Mouse (Mus musculus): ENCODE measurements around the gene Rptor.

Gene Rptor

DNA sequence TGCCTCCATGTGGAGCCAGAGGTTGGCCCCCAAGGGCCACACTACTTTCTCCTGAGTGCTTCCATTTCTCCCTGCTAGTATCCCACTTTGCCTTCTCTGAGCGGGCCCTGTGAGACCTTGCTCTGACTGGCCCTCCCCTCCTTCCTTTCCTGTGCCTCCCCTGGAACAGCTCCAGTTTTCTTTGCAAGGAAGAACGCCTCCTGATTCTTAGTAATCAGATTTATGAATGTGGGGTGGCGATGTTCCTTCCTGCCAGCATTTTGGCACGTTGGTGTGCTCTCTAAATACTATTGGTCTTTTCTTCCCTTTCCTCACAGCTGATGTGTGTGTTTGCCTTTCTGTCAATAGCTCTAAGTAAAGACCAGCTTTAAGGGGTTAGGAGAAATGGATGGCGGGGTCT is 82.8 kb downstream of the Rptor start:
- intact Hi-C loops (cut with DNase I): no loop called here

DNA sequence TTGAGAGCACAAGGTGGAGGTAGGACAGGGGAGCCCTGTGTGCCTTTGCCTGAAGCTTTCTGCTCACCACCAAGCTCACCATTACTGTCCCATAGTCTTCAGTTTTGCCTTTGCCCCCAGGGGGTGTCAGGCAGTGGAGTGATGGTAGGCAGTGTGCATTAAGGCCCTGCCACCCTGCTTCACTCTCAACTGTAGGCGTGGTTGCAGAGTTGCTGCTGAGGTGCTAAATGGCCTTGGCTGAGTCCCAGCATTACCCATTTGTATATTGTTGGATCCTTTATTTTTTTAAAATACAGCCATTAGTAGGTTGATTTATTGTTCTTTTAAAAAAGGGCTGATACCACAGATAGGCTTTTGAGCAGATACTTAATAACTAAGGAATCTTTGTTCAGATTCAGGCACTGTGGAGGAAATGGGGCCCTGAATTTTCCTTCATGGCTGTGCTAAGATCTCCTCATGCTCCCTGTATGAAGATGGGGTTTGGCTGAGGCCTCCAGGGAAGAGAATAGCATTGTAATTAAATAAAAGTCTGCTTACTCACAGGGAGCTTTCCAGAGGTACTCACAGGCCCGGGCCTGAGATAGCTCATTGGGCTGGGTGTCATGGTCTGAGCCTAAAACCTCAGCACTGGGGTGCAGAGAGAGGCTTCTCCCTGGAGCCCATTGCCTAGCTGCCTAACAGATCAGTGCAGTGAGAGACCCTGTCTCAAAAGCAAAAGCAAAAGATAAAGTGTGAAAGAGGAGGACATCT is 83.4 kb downstream of the Rptor start:
- intact Hi-C loops (cut with DNase I): no loop called here

DNA sequence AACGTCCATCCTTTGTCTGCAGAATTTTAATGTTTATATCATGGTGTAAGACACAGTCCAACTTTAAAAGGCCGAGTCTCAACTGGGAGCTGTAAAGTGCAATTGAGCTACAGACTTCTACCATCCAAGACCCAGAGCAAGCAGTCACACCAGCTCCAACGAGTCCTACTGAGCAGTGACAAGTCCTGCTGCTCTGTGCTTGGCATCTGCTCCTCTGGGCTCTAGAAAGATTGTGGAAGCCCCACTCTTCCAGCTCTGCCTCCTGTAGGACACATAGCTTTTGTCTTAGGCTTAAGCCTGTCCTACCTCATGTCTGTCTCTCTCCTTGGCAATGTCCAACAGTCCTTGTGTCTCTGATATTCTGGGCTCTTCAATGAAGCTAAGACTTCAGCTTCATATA is 84.6 kb downstream of the Rptor start:
- intact Hi-C loops (cut with DNase I): no loop called here

DNA sequence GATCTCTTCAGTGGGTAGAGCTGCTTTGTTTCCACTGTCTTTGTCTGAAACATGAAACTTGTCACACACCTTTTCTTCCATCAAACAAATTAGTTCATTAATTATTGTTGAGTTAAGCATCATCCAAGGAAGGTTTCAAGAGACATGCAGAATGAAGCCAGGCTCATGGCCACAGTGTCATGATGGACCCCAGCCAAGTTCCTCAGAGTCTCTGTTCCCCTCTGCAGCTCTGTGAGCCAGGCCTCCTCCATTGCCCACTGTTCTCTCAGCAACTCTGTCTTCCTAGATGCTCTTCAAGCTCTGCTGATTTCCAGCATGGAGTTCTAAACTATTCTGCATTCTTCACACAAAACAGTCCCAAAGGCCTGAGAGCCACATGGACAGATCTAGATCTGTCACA is 85.3 kb downstream of the Rptor start:
- intact Hi-C loops (cut with DNase I): no loop called here

DNA sequence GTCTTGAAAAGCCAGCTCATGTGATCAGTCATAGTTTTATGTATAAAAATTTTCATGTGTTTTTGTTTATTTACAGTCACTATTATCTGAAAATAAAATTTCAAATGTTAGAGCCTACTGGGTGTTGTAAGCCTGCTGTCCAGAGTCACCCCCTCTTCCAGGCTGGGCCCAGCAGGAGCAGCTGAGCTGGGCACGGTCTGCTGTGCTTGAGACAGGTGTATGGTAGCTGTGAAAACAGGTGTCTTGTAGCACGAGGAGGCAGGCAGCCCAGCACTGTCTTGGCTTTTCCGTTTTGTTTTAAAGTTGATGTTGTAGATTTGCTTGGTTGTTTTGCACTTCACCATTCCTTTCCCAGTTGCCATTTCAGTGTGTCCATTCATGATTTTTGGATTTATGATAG is 87.2 kb downstream of the Rptor start:
- intact Hi-C loops (cut with DNase I): no loop called here

DNA sequence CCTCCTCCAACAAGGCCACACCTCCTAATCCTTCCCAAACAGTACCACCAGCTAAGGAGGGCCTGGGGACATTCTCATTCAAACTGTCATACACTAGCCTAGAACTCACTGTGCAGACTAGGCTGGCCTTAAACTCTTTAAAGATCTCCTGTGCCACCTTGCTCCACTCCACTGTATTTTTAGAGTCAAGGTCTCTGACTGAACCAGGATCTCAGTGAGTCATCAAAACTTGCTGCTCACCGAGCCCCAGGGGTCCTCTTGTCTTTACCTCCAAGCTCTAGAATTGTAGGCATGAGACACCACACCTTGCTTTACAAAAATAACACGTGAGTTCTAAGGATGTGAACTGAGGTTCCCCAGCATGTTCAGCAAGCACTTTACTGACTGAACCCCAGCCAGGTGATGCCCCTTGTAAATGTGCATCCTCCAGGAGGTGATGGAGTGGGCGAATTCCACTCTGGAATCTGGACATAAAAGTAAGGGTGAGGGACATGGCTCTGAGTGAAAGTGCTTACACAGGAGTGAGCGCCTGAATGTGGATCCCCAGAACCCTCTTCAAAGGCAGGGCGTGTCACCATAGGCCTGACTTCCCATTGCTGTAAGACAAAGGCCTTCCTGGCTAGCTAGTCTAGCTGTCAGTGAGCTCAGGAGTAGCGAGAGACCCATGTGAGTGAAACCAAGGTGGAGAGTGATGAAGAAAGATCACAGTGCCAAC is 89.6 kb downstream of the Rptor start:
- intact Hi-C loops (cut with DNase I): no loop called here

DNA sequence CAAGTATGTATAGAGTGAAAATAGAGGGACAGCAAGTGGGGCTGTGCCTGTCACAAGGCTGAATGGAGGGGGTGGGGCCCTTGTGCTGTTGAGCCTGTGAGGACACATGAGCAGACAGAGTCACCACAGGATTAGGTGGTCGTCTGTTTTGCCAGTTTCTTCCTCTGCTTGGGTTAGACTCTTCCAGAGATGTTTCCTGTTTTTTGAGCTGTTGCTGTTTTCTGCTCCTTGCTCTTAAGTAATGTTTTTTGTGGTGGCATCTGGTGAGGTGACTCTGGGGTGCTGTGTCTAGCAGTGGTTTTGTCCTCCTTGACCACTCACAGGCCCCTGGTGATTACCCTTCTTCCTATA is 90.2 kb downstream of the Rptor start:
- intact Hi-C loops (cut with DNase I): no loop called here

GRCm38 (mm10) chr11:119694146-119694860 is 91.6 kb downstream of the Rptor start:
- intact Hi-C loops (cut with DNase I): no loop called here

- intact Hi-C loops (cut with DNase I): no loop called here
Measured at GRCm38 (mm10) chr11:119696401-119696800, 93.7 kb downstream of the Rptor start.

DNA sequence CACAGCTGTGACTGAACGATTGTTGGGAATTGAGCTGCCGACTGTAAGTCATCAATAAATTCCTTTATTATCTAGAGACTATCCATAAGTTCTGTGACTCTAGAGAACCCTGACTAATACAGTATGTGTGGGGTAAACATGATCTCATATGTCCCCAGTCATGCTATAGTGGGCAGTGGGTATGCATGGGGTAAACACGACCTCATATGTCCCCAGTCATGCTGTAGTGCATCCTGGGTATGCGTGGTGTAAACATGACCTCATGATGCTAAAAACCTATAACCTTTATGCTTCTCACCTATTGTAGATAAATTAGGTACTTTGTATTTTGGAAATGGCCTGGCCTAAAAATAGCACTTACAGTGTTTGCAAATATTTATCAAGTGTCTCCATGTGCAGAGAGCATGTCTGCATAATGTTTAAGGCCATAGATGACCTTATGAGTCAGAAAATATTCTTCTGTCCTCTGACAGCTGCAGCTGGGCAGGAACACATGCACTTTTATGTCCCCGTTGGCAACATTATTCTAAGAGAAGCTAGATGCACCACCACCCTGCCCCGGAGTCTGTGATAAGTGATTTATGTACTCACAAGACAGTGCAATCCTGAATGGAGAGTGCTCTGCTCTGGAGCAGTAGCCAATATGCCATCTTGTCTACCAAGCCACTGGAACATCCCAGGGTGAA is 102.8 kb downstream of the Rptor start:
- intact Hi-C loops (cut with DNase I): no loop called here

DNA sequence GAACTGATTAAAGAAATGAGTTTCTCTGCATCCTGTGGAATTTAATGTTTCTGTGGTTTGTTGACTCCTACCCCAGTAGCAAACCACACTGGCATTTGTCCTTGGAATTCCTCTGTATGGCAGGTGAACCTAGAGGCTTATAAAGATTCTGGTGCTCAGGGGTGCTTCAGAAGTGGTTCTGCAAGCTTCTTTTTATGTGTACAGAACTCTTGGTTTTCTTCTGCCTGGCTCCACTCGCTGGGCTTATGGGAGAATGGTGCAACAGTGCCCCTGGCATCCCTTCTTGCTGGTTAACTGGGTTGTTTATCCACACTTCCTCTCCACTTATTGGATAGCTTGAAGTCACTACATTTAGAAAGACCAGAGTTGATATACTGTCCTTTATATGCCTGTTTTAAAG is 104.6 kb downstream of the Rptor start:
- intact Hi-C loops (cut with DNase I): no loop called here

GRCm38 (mm10) chr11:119709239-119709638 is 106.5 kb downstream of the Rptor start:
- intact Hi-C loops (cut with DNase I): no loop called here

DNA sequence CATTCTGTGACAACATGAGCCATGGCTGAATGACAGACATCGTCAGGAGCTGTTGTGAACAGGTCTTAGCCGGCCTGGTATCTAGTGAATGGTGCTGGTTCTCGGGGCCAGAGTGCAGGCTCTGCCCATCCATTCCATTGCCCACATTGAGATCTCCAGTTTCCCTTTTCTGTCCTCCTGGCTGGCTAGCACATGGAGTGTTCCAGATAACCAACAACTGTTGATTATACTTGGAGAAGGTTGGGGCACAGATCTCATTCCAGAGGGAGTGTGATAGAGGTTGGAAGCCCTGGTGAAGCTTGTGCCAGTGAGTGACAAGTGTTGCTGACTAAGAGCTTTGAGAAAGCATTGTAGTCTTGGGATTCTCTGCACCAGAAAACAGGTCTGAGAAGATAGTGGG is 107.6 kb downstream of the Rptor start:
- intact Hi-C loops (cut with DNase I): no loop called here

- intact Hi-C loops (cut with DNase I): no loop called here
Measured at GRCm38 (mm10) chr11:119710822-119711221, 108.1 kb downstream of the Rptor start.

DNA sequence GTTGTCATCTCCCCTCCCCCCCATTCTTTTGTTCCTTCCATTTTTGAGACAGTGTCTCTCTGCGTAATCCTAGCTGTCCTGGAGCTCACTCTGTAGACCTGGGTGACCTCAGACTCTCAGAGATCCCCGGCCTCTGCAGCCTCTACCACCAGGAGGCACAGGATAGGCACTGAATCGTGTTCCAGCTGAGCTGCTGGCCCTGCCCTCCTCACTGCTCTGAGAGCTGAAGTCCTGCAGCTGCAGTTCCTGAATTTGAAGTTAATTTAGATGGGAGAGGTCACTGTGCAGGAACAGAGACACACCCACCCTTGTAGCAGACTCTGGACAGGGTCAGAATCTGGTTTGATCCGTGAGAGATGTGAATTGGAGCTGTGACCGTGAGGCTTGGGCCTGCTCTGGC is 112.7 kb downstream of the Rptor start:
- intact Hi-C loops (cut with DNase I): no loop called here

DNA sequence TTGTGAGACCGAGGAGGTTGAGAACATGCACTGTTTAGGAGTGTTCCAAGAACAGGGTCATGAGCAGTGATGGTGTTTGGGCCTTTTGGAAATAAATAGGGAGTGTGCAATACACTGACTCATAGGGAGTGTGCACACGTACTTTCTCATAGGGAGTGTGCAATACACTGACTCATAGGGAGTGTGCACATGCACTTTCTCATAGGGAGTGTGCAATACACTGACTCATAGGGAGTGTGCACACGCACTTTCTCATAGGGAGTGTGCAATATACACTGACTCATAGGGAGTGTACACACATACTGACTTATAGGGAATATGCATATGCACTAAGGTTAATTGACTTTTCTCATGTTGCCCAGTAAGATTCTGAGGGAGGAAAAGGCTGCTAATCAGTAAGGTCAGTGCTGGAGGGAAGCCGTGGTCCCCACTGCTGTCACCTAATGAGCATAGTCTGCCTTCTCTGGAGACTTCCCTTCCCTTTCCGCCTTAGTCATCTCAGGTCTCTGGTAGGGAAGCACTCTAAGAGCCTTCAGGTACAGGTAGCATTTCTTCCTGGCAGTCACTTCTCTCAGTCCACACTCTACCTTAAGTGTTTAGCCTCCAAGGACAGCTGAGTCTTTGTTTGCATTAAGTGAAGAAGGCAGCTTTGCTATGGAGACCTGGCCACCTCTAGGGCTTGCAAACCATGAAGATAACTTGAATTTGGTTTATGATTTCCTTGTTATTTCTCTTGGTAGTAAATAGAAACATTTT is 113.3 kb downstream of the Rptor start:
- intact Hi-C loops (cut with DNase I): no loop called here

DNA sequence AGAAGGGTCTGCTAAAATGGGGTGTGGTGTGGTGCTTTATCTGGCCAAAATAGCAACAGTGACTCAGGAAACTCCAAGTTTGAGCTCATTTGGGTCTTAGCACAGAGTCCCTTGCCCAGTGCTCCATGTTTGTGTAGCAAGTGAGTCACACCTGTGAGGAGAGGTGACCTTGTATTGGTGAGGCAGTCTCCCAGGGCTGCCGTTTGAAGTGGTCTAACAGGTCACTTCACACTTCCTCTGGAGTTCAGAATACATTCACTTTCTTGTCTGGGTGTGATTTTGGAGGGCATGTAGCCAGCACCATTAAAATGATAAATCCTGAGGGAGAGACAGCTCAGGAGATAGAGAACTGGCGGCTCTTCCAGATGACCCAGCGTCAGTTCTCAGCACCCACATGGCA is 115.4 kb downstream of the Rptor start:
- intact Hi-C loops (cut with DNase I): no loop called here

GRCm38 (mm10) chr11:119720101-119721048 is 117.7 kb downstream of the Rptor start:
- intact Hi-C loops (cut with DNase I): loop anchor here (10.0 kb wide), 1 partner anchor 216 kb away; no protein-coding TSS in a partner anchor

- intact Hi-C loops (cut with DNase I): loop anchor here (10.0 kb wide), 1 partner anchor 220 kb away; no protein-coding TSS in a partner anchor
Measured at GRCm38 (mm10) chr11:119724709-119725108, 122.0 kb downstream of the Rptor start.

DNA sequence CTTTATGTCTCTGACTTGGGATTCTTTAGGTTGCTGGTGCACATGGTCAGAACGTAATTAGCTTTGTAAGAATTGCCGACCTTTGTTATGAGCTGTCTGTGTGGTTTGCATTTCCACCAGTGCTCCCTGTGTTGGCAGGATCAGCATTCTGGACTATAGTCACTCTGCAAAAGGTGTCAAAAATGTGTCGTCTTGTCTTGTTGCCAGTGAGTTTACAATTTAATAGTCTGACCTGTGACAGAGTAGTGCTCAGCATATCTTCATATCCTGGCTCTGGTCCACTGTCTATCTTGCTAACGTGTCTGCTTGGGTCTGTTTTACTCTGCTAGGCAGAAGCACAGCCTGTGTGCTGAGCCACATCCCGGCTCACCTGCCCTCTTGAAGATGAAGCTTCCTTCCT is 128.7 kb downstream of the Rptor start:
- intact Hi-C loops (cut with DNase I): no loop called here

All from adrenal gland (tissue).